Mouse (Mus musculus) liver, adult 2 months (tissue): ENCODE measurements around the gene BC067074.

Source experiments
- CTCF ChIP-seq: fragments of 200-500 bp; IDR thresholded peaks from 2 replicates; pipeline ENCODE4 v1.5.1; 2011; ENCODE audit warnings: low read depth, low read length, control low read depth
- POLR2A ChIP-seq: fragments of 200-500 bp; IDR thresholded peaks from 2 replicates; pipeline ENCODE4 v1.6.1; 2011; ENCODE audit warnings: low read length, control low read depth; ENCODE audit not compliant: insufficient read depth; ENCODE audit errors: extremely low read depth

DNA sequence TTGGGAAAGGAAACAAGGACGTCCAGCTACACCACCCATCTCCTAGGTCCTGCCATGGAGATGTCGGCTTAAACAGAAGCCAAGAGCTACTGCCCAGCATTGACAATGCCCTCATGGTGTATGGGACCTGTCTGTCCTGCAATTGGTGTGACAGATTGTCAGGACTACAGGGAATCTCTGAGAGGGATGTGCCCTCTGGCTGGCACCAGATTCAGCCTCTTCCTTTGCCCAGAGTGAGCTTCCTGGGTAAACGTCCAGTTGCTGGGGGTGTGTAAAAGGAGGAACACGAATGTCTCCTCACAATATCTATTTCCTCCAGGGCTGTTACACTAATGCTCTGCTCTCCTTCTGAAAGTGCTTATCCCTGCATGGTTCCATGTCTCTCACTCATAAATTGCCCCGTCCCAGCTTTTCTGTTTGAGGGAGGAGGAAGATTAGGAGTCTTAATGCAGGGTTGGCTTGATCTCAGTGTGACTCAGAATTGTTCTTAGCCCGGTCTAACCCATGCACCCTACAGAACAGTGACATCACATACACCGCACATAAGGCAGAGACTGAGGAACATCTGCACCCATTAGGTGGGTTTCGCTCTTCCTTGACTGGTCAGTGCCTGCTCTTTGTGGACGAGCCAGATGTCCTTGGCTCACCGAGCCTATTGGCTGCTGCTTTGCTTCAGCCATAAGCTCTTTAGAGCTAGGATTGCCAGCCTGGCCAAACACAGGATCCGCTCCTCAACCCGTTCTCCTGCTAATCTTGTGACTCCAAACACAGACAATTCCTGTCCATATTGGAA, 80.5 kb downstream of the BC067074 start:
- no peak for TF ChIP-seq CTCF
- TF ChIP-seq POLR2A: no peak
